Mouse (Mus musculus) erythroid progenitor cell, adult 5-6 weeks (primary cell): ENCODE measurements around the gene Rmnd1. TPM values are rescaled to one million over a fixed set of nuclear protein-coding genes. Genes with fewer than 3 reads are reported as not detected.

Experiments used
- ATAC-seq: replicated peaks from 2 replicates; pipeline ENCODE4 v1.8.0; 2016; ENCODE audit warnings: moderate number of reproducible peaks, mild to moderate bottlenecking, moderate TSS enrichment, inconsistent platforms; ENCODE audit not compliant: poor library complexity, low FRiP score, severe bottlenecking
- total RNA-seq, 2 experiments: library from RNA; stranded (forward) in 1 of 2; stranded (reverse) in 1 of 2; fragments of 150-400 nt in 1 of 2; fragments of 186-747, 209-891 nt in 1 of 2; gene quantifications; 2 replicates each; pipeline versions ENCODE4 v1.2.3 to v1.2.4; 2015 to 2017; ENCODE audit warnings: low replicate concordance in 2 of 2

Rmnd1 gene
- total RNA-seq, 2 experiments from 2014 or later, result 14.2 to 37.7 TPM

DNA sequence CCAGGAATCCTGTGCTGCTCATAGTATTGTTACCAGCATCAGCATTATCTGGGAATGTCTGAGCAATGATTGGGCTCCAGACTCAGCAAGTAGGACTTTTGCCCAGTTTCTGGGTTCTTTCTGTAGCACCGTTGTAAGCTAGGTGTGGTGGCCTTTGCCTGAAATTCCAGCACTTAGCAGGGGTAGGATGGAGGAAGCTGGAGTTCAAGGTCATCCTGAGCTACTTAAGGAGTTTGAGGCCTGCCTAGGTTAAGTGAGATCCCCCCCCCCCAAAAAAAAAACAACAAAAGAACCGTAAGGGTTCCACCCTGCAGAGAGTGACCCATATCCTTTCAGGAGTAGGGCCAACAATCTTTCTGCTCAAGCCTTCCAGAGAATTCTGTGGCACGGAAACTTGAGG is 67.6 kb downstream of the Rmnd1 start:
- no peak for ATAC-seq

DNA sequence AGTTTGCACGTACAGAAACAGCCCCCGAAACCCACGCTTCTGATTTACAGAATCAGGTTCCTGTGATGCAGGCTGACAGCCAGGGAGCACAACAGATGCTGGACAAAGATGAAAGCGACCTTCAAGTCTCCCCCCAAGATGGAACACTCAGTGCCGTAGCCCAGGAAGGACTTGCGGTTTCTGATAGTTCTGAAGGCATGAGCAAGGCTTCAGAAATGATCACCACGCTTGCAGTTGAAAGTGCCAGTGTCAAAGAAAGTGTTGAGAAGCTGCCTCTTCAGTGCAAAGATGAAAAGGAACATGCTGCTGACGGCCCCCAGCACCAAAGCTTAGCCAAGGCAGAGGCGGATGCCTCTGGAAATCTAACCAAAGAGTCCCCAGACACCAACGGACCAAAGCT is 74.8 kb downstream of the Rmnd1 start:
- no peak for ATAC-seq

DNA sequence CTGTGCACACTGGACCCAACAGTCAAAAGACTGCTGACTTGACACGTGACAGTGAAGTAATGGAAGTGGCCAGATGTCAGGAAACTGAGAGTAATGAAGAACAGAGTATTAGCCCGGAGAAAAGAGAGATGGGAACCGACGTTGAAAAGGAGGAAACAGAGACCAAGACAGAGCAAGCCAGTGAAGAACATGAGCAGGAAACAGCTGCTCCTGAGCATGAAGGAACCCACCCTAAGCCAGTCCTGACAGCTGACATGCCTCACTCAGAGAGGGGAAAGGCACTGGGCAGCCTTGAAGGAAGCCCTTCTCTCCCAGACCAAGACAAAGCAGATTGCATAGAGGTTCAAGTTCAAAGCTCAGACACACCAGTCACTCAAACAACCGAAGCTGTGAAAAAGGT is 75.5 kb downstream of the Rmnd1 start:
- ATAC-seq, result no peak

- no peak for ATAC-seq
Measured at GRCm38 (mm10) chr10:4355882-4356451, 76.2 kb downstream of the Rmnd1 start.

GRCm38 (mm10) chr10:4354371-4355260 is 77.6 kb downstream of the Rmnd1 start:
- no peak for ATAC-seq

Other genes with a start within 250 kb of the Rmnd1 start
- gene Akap12, start 166.0 kb downstream of the Rmnd1 start, total RNA-seq (2015; ENCODE audit: low replicate concordance), result 9.4 and 10.5 TPM in 2 replicates
- 6.3 and 9.5 TPM in 2 replicates for gene Akap12, start 166.0 kb downstream of the Rmnd1 start, total RNA-seq (2017; ENCODE audit: low replicate concordance)
- 8.4 and 11.9 TPM in 2 replicates for gene Zbtb2, start 44.3 kb downstream of the Rmnd1 start, total RNA-seq (2015; ENCODE audit: low replicate concordance)
- 5.1 and 6.7 TPM in 2 replicates for gene Zbtb2, start 44.3 kb downstream of the Rmnd1 start, total RNA-seq (2017; ENCODE audit: low replicate concordance)
- 20.9 and 32.3 TPM in 2 replicates for gene Armt1, start 79 bp upstream of the Rmnd1 start, total RNA-seq (2015; ENCODE audit: low replicate concordance)
- 19.6 and 24.3 TPM in 2 replicates for gene Armt1, start 79 bp upstream of the Rmnd1 start, total RNA-seq (2017; ENCODE audit: low replicate concordance)
- not detected in 2 replicates for gene Ccdc170, start 50.1 kb upstream of the Rmnd1 start, total RNA-seq (2015; ENCODE audit: low replicate concordance)
- gene Ccdc170, start 50.1 kb upstream of the Rmnd1 start, total RNA-seq (2017; ENCODE audit: low replicate concordance), result 0.26 TPM in 1 of 2 replicates, not detected in the other
- 0.84 and 1.8 TPM in 2 replicates for gene Esr1, start 179.2 kb upstream of the Rmnd1 start, total RNA-seq (2015; ENCODE audit: low replicate concordance)
- 3.3 TPM in 1 of 2 replicates, not detected in the other for gene Esr1, start 179.2 kb upstream of the Rmnd1 start, total RNA-seq (2017; ENCODE audit: low replicate concordance)